Mouse (Mus musculus) heart, adult 2 months (tissue): ENCODE measurements around the gene Mitf. TPM values are rescaled to one million over a fixed set of nuclear protein-coding genes. Genes with fewer than 3 reads are reported as not detected.

ENCODE experiments used
- DNase-seq, 2 experiments: peaks; one replicate each; pipeline ENCODE4 v3.0.0; 2021
- H3K27ac ChIP-seq: fragments of 200-600 bp; 2 replicates; pipeline ENCODE4 v1.8.1; 2022
- H3K27me3 ChIP-seq: fragments of 200-500 bp; 2 replicates; pipeline ENCODE4 v1.6.1; 2012; ENCODE audit warnings: mild to moderate bottlenecking, low read length, inconsistent platforms, mixed read lengths; ENCODE audit not compliant: control insufficient read depth, insufficient read depth
- H3K36me3 ChIP-seq: fragments of 200-500 bp; 2 replicates; pipeline ENCODE4 v1.6.1; 2012; ENCODE audit warnings: low read length, inconsistent platforms; ENCODE audit not compliant: control insufficient read depth, insufficient read depth
- H3K4me1 ChIP-seq: fragments of 200-500 bp; 2 replicates; pipeline ENCODE4 v1.6.1; 2011; ENCODE audit warnings: low read length; ENCODE audit not compliant: control insufficient read depth, insufficient read depth
- H3K4me3 ChIP-seq: fragments of 200-600 bp; 2 replicates; pipeline ENCODE4 v1.8.1; 2022
- H3K79me2 ChIP-seq: fragments of 200-500 bp; replicated peaks from 2 replicates; pipeline ENCODE4 v1.6.1; 2012; ENCODE audit warnings: mild to moderate bottlenecking, inconsistent platforms, low read length, moderate library complexity, mixed read lengths; ENCODE audit not compliant: control insufficient read depth, insufficient read depth
- H3K9ac ChIP-seq: fragments of 200-500 bp; 2 replicates; pipeline ENCODE4 v1.6.1; 2012; ENCODE audit warnings: low read depth, mild to moderate bottlenecking, control low read depth, inconsistent platforms, low read length, mixed read lengths
- CTCF ChIP-seq: fragments of 200-600 bp; IDR thresholded peaks from 2 replicates; pipeline ENCODE4 v1.8.1; 2022; ENCODE audit warnings: antibody characterized with exemption, mild to moderate bottlenecking, moderate library complexity
- EP300 ChIP-seq: fragments of 200-500 bp; IDR thresholded peaks from 2 replicates; pipeline ENCODE4 v1.6.1; 2011; ENCODE audit warnings: low read depth, low read length, control low read depth; ENCODE audit not compliant: insufficient read depth
- POLR2A ChIP-seq: fragments of 200-500 bp; IDR thresholded peaks from 2 replicates; pipeline ENCODE4 v1.6.1; 2011; ENCODE audit warnings: mild to moderate bottlenecking, low read depth, low read length, control low read depth; ENCODE audit not compliant: insufficient read depth
- WGBS: fragments of 180-500 bp; shearing (Covaris S2); methylation state at CpG from one replicate; pipeline ENCODE4 v1.1.7; 2018; 5-methylcytosine and 5-hydroxymethylcytosine counted together
- intact Hi-C: fragments of 180-260 bp; cut with DNase I; formaldehyde crosslinking; loops from one replicate; pipeline ENCODE4 v1.15.1; 2025
- polyA plus RNA-seq: library from polyadenylated mRNA; depleted of rRNA; stranded (reverse); fragments of >200 nt; gene quantifications from 2 replicates; pipeline ENCODE4 v1.2.3, GENCODE M21; 2012
- total RNA-seq, 2 experiments: library from RNA; stranded (reverse); gene quantifications; 2 replicates each; pipeline ENCODE4 v1.2.3; 2021

Gene Mitf
- total and polyA plus RNA-seq, 3 experiments: 23.4 to 68.3 (median 50.6) TPM

DNA sequence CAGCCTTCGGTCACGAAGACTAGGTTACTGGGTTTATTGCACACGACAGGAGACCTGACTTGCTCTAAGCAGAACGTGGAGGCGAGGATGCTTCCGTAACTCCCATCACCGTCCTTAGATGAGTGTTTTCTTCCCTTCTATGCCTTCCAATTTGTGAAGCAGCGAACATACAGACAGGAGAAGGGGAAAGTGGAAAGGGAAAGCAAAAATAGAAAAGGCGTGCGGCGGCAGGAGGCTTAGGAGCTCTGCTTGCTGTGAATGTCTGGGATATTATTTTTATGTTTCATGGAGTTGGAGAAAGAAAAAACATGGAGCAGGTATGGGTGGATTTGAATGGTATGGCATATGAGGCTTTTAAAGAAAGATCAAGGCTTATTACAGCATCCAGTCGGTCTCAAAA is 186.7 kb downstream of the Mitf start:
- Histone ChIP-seq H3K4me3 (no peak overlapping the region), H3K9ac (no peak overlapping the region), H3K27me3 (no peaks in the 10 kb centered on the region), H3K36me3 (peaks cover 4% of the 10 kb centered on the region), H3K4me1 (peaks cover 5% of the 10 kb centered on the region), H3K79me2 (no peaks in the 10 kb centered on the region), H3K27ac (no peak overlapping the region)
- no peak for DNase-seq
- WGBS: 85% methylated on average over 12 of the region's 12 CpGs
- TF ChIP-seq POLR2A (no peak), CTCF (no peak), EP300 (no peak)
- intact Hi-C loops: no loop called here

DNA sequence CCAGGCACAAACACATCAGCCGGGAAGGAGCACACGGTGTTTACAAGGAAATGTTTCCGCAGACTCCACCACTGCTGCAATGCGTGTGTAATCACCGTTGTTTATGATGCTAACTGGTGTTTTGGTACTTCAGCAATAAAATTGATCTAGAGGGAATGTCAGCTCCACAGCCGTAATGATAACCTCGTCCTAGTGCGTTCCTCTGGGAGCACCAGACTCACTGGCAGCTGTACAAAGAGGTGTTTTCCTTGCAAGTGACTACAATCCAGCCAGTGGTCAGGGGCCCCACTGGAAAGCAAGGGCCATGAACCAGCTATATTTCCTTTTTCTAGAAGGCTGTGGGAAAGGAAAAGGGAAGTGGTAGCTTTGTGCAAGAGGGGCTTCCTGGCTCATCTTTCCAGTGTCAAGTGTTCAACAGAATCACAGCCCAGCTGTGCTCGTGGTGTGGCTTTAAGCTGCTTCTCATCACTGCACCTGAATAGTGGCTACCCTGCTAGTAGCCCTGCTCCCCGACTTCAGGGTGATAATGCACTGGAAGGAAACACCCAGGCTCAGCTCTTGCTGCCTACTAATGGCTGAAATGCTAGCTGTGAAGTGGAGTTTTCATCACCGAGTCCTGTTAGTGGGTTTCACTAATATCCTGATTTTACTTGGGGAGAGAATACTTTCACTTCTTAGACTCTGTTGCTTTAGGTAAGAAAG is 188.9 kb downstream of the Mitf start:
- 53% methylated on average over 11 of the region's 11 CpGs for WGBS
- intact Hi-C loops: no loop called here

DNA sequence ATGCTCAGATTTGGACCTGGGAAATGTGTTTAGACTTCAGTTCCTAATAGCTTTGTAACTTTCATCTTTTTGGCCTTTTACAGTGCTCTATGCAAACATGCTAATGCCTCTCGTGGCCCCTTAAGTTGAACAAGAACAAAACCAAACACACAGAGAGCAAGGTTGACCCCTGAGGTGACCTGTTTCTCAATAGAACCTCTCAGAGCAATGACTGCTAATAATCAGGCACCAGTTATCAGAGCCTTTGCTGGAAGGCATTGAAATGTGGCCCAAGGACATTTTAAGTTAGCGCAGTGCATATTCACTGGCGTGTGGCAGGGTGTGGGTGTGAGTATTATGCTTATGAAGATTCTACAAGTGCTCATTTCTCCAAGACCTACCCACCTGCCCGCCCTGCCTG is 194.7 kb downstream of the Mitf start:
- TF ChIP-seq CTCF: no peak
- TF ChIP-seq EP300: no peak
- TF ChIP-seq POLR2A: no peak
- Histone ChIP-seq H3K79me2 (no peaks in the 10 kb centered on the region; the same call in 1 of the 2 replicates), H3K36me3 (peaks cover 18% of the 10 kb centered on the region), H3K4me1 (peaks cover 1% of the 10 kb centered on the region), H3K4me3 (no peak overlapping the region), H3K27ac (peak overlapping the region; percentile 29), H3K27me3 (no peaks in the 10 kb centered on the region), H3K9ac (no peak overlapping the region)
- 69% methylated on average over 4 of the region's 4 CpGs for WGBS
- DNase-seq: peak in 1 of 2 experiments; percentile 20
- intact Hi-C loops: loop anchor here (5.0 to 10.0 kb wide), 4 partner anchors 69 to 194 kb away; partner anchors contain the start of gene Mitf

More for the DNA sequence above, 188.9 kb downstream of the Mitf start:
- H3K4me1 ChIP-seq: peaks cover 3% of the 10 kb centered on the region
- TF ChIP-seq CTCF: no peak
- no peak overlapping the region for H3K4me3 ChIP-seq
- H3K36me3 ChIP-seq: peaks cover 13% of the 10 kb centered on the region
- no peak for DNase-seq
- H3K27ac ChIP-seq: no peak overlapping the region
- H3K27me3 ChIP-seq: no peaks in the 10 kb centered on the region
- H3K79me2 ChIP-seq: no peaks in the 10 kb centered on the region
- no peak overlapping the region for H3K9ac ChIP-seq

DNA sequence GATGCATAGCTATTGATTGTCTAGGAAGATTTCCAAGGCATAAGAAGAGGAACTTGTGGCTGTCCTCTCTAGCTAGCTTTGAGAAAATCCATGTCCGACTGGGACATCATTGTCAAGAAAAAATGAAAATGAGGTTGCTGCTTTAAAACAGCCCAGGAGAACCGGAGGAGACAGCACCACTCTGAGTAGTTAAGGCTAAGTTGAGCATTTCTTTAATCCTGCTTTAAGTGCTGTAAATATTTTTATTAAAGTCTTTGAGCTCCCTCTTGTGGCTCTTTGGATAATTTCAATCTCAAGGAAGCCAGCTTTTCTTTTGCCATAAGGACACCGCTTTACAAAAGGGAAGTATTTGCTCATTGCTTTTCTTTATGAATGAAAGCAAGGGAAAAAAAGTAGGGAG is 196.3 kb downstream of the Mitf start:
- TF ChIP-seq CTCF: peak; percentile 77
- TF ChIP-seq POLR2A: no peak
- DNase-seq: no peak
- no peak overlapping the region for H3K4me3 ChIP-seq
- no peaks in the 10 kb centered on the region for H3K4me1 ChIP-seq
- intact Hi-C loops: loop anchor here (1.0 to 10.0 kb wide), 5 partner anchors 71 to 242 kb away; partner anchors contain the start of gene Mitf
- H3K27ac ChIP-seq: no peak overlapping the region
- H3K79me2 ChIP-seq: no peaks in the 10 kb centered on the region; the same call in 1 of the 2 replicates
- 12% methylated on average over 3 of the region's 3 CpGs for WGBS
- H3K36me3 ChIP-seq: peaks cover 15% of the 10 kb centered on the region
- H3K27me3 ChIP-seq: no peaks in the 10 kb centered on the region
- H3K9ac ChIP-seq: no peak overlapping the region

DNA sequence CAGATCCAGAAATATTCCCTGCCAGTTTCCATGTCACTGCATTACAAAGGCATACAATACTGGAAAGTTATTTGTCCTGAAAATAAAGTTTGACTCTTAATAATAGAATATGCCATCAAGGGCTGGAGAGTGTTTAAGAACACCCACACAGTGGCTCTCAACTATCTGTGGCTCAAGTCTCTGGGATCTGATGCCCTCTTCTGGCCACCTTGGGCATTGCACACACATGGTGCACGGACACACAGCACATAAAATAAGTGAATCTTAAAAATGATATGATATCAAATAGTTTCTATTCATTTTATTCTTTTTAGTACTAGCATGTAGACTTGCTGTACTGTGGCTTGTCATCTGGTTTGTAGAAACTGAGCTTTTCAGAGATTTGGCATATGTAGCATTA is 198.7 kb downstream of the Mitf start:
- Histone ChIP-seq H3K9ac (no peak overlapping the region), H3K79me2 (no peaks in the 10 kb centered on the region; the same call in 1 of the 2 replicates), H3K4me1 (no peaks in the 10 kb centered on the region), H3K4me3 (no peak overlapping the region), H3K27me3 (no peaks in the 10 kb centered on the region), H3K27ac (no peak overlapping the region), H3K36me3 (peaks cover 8% of the 10 kb centered on the region; the same call in 1 of the 2 replicates)
- 73% methylated on average over 1 of the region's 1 CpGs for WGBS
- no peak for DNase-seq
- intact Hi-C loops: loop anchor here (10.0 kb wide), 1 partner anchor 121 kb away; no protein-coding TSS in a partner anchor
- peak; percentile 75 for TF ChIP-seq CTCF
- TF ChIP-seq EP300: no peak

DNA sequence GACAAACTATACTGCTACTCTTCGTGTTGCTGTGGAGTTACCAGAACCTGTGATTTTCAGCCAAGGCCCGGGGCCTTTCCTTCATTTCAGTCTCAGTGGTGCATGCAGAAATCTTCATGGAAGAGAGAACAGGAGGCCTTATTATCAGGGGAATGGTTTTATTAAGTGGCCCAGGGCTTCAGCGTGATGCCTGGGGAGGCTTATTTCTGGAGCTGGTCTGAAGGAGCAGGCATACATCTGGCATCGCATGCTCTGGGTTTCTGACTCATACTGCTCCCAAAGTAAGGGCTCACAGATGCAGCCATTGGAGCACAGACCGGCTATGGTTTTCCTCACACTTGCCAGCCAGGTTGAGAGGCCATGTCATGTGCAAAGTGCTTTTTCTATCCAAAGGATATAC is 208.2 kb downstream of the Mitf start:
- WGBS: 71% methylated on average over 5 of the region's 5 CpGs
- H3K36me3 ChIP-seq: no peaks in the 10 kb centered on the region; the same call in none of the 2 replicates
- no peak for TF ChIP-seq POLR2A
- TF ChIP-seq CTCF: no peak
- no peak for TF ChIP-seq EP300

More for the DNA sequence above, 208.2 kb downstream of the Mitf start:
- Histone ChIP-seq H3K4me3 (no peak overlapping the region), H3K27me3 (no peaks in the 10 kb centered on the region), H3K4me1 (no peaks in the 10 kb centered on the region), H3K9ac (no peak overlapping the region), H3K27ac (no peak overlapping the region), H3K79me2 (no peaks in the 10 kb centered on the region)
- DNase-seq: no peak
- intact Hi-C loops: no loop called here
